Mouse (Mus musculus): ENCODE results near the gene Suox. TPM values are rescaled to one million over a fixed set of nuclear protein-coding genes. Genes with fewer than 3 reads are reported as not detected.

Suox gene
- polyA plus RNA-seq, 2 experiments, result 13.1 to 17.0 TPM

GRCm38 (mm10) chr10:128641871-128642270 lies 32.0 kb downstream of the Suox start:
- TF ChIP-seq POLR2A (IDR thresholded peaks at IDR 0.05; ENCODE audit: borderline replicate concordance, extremely low read depth, insufficient read depth, insufficient read length), result no peak
- no peak overlapping the region for H3K9ac ChIP-seq (ENCODE audit: low read depth, low read length, severe bottlenecking)
- WGBS, result 74% methylated on average over 7 of the region's 7 CpGs

GRCm38 (mm10) chr10:128640891-128641290 lies 33.0 kb downstream of the Suox start:
- H3K4me3 ChIP-seq (replicated peaks; ENCODE audit: low read length), result no peak overlapping the region
- H3K9ac ChIP-seq (ENCODE audit: low read depth, low read length, severe bottlenecking), result no peak overlapping the region
- no peaks in the 10 kb centered on the region for H3K9me3 ChIP-seq (ENCODE audit: control insufficient read depth, low read length)
- no peak overlapping the region for H3K27ac ChIP-seq (replicated peaks; ENCODE audit: low read depth, low read length)
- ATAC-seq (ENCODE audit: low FRiP score, low read depth) (no peak), DNase-seq (ENCODE audit: low spot score) (no peak)
- peaks cover 42% of the 10 kb centered on the region for H3K36me3 ChIP-seq (ENCODE audit: control insufficient read depth, insufficient read depth, low read length)
- no peaks in the 10 kb centered on the region for H3K27me3 ChIP-seq (ENCODE audit: control insufficient read depth, insufficient read depth, low read length)
- TF ChIP-seq POLR2A (IDR thresholded peaks at IDR 0.05; ENCODE audit: borderline replicate concordance, extremely low read depth, insufficient read depth, insufficient read length), result no peak
- peaks cover 6% of the 10 kb centered on the region; the same call in 1 of the 2 replicates for H3K4me1 ChIP-seq (ENCODE audit: control insufficient read depth, insufficient read depth, low read length)
- H3K4me2 ChIP-seq (replicated peaks; ENCODE audit: low read depth, low read length, severe bottlenecking), result no peak overlapping the region
- WGBS, result 95% methylated on average over 15 of the region's 15 CpGs

More at GRCm38 (mm10) chr10:128641871-128642270, 32.0 kb downstream of the Suox start:
- Histone ChIP-seq H3K9me3 (ENCODE audit: control insufficient read depth, low read length) (no peaks in the 10 kb centered on the region), H3K27ac (replicated peaks; ENCODE audit: low read depth, low read length) (no peak overlapping the region), H3K4me2 (replicated peaks; ENCODE audit: low read depth, low read length, severe bottlenecking) (no peak overlapping the region), H3K27me3 (ENCODE audit: control insufficient read depth, insufficient read depth, low read length) (no peaks in the 10 kb centered on the region), H3K36me3 (ENCODE audit: control insufficient read depth, insufficient read depth, low read length) (peaks cover 35% of the 10 kb centered on the region), H3K4me1 (ENCODE audit: control insufficient read depth, insufficient read depth, low read length) (peaks cover 12% of the 10 kb centered on the region), H3K4me3 (replicated peaks; ENCODE audit: low read length) (no peak overlapping the region)
- no peak for DNase-seq (ENCODE audit: low spot score)
- ATAC-seq (ENCODE audit: low FRiP score, low read depth), result no peak

GRCm38 (mm10) chr10:128639999-128640398 lies 33.9 kb downstream of the Suox start:
- H3K4me3 ChIP-seq (replicated peaks; ENCODE audit: low read length), result no peak overlapping the region
- H3K9me3 ChIP-seq (ENCODE audit: control insufficient read depth, low read length), result no peaks in the 10 kb centered on the region
- no peak overlapping the region for H3K27ac ChIP-seq (replicated peaks; ENCODE audit: low read depth, low read length)
- H3K9ac ChIP-seq (ENCODE audit: low read depth, low read length, severe bottlenecking), result no peak overlapping the region
- DNase-seq (ENCODE audit: low spot score) (no peak), ATAC-seq (ENCODE audit: low FRiP score, low read depth) (no peak)
- WGBS, result 87% methylated on average over 14 of the region's 14 CpGs
- peaks cover 3% of the 10 kb centered on the region; the same call in 1 of the 2 replicates for H3K4me1 ChIP-seq (ENCODE audit: control insufficient read depth, insufficient read depth, low read length)
- peaks cover 48% of the 10 kb centered on the region for H3K36me3 ChIP-seq (ENCODE audit: control insufficient read depth, insufficient read depth, low read length)
- no peak overlapping the region for H3K4me2 ChIP-seq (replicated peaks; ENCODE audit: low read depth, low read length, severe bottlenecking)
- TF ChIP-seq POLR2A (IDR thresholded peaks at IDR 0.05; ENCODE audit: borderline replicate concordance, extremely low read depth, insufficient read depth, insufficient read length), result no peak
- no peaks in the 10 kb centered on the region for H3K27me3 ChIP-seq (ENCODE audit: control insufficient read depth, insufficient read depth, low read length)

GRCm38 (mm10) chr10:128637011-128637410 lies 36.9 kb downstream of the Suox start:
- Histone ChIP-seq H3K9ac (ENCODE audit: low read depth, low read length, severe bottlenecking) (no peak overlapping the region), H3K27ac (replicated peaks; ENCODE audit: low read depth, low read length) (no peak overlapping the region), H3K27me3 (ENCODE audit: control insufficient read depth, insufficient read depth, low read length) (no peaks in the 10 kb centered on the region), H3K4me3 (replicated peaks; ENCODE audit: low read length) (no peak overlapping the region), H3K4me1 (ENCODE audit: control insufficient read depth, insufficient read depth, low read length) (no peaks in the 10 kb centered on the region), H3K9me3 (ENCODE audit: control insufficient read depth, low read length) (no peaks in the 10 kb centered on the region), H3K36me3 (ENCODE audit: control insufficient read depth, insufficient read depth, low read length) (peaks cover 72% of the 10 kb centered on the region), H3K4me2 (replicated peaks; ENCODE audit: low read depth, low read length, severe bottlenecking) (no peak overlapping the region)
- no peak for TF ChIP-seq POLR2A (IDR thresholded peaks at IDR 0.05; ENCODE audit: borderline replicate concordance, extremely low read depth, insufficient read depth, insufficient read length)
- 40% methylated on average over 11 of the region's 11 CpGs for WGBS
- ATAC-seq (ENCODE audit: low FRiP score, low read depth) (no peak), DNase-seq (ENCODE audit: low spot score) (no peak)

- H3K4me2 ChIP-seq (replicated peaks; ENCODE audit: low read depth, low read length, severe bottlenecking), result no peak overlapping the region
- WGBS, result 61% methylated on average over 6 of the region's 6 CpGs
- peaks cover 72% of the 10 kb centered on the region for H3K36me3 ChIP-seq (ENCODE audit: control insufficient read depth, insufficient read depth, low read length)
- ATAC-seq (ENCODE audit: low FRiP score, low read depth) (no peak), DNase-seq (ENCODE audit: low spot score) (no peak)
- no peak overlapping the region for H3K9ac ChIP-seq (ENCODE audit: low read depth, low read length, severe bottlenecking)
- H3K4me3 ChIP-seq (replicated peaks; ENCODE audit: low read length), result no peak overlapping the region
- H3K9me3 ChIP-seq (ENCODE audit: control insufficient read depth, low read length), result no peaks in the 10 kb centered on the region
- no peaks in the 10 kb centered on the region for H3K4me1 ChIP-seq (ENCODE audit: control insufficient read depth, insufficient read depth, low read length)
- no peak for TF ChIP-seq POLR2A (IDR thresholded peaks at IDR 0.05; ENCODE audit: borderline replicate concordance, extremely low read depth, insufficient read depth, insufficient read length)
- no peak overlapping the region for H3K27ac ChIP-seq (replicated peaks; ENCODE audit: low read depth, low read length)
- H3K27me3 ChIP-seq (ENCODE audit: control insufficient read depth, insufficient read depth, low read length), result no peaks in the 10 kb centered on the region
These were observed 37.3 kb downstream of the Suox start for GRCm38 (mm10) chr10:128636561-128636960.

- H3K27me3 ChIP-seq (ENCODE audit: control insufficient read depth, insufficient read depth, low read length), result no peaks in the 10 kb centered on the region
- DNase-seq (ENCODE audit: low spot score) (no peak), ATAC-seq (ENCODE audit: low FRiP score, low read depth) (no peak)
- TF ChIP-seq POLR2A (IDR thresholded peaks at IDR 0.05; ENCODE audit: borderline replicate concordance, extremely low read depth, insufficient read depth, insufficient read length), result no peak
- H3K4me3 ChIP-seq (replicated peaks; ENCODE audit: low read length), result no peak overlapping the region
- WGBS, result 94% methylated on average over 13 of the region's 13 CpGs
- no peak overlapping the region for H3K27ac ChIP-seq (replicated peaks; ENCODE audit: low read depth, low read length)
- no peak overlapping the region for H3K4me2 ChIP-seq (replicated peaks; ENCODE audit: low read depth, low read length, severe bottlenecking)
- no peaks in the 10 kb centered on the region for H3K9me3 ChIP-seq (ENCODE audit: control insufficient read depth, low read length)
- H3K4me1 ChIP-seq (ENCODE audit: control insufficient read depth, insufficient read depth, low read length), result no peaks in the 10 kb centered on the region
- H3K9ac ChIP-seq (ENCODE audit: low read depth, low read length, severe bottlenecking), result no peak overlapping the region
- H3K36me3 ChIP-seq (ENCODE audit: control insufficient read depth, insufficient read depth, low read length), result peaks cover 64% of the 10 kb centered on the region
These were observed 38.2 kb downstream of the Suox start for GRCm38 (mm10) chr10:128635697-128636096.
